Mouse (Mus musculus): ENCODE measurements around the gene Rnf149.
A peak's percentile ranks its signal among the peaks of the same experiment; 100 is the strongest.

The Rnf149 gene

DNA sequence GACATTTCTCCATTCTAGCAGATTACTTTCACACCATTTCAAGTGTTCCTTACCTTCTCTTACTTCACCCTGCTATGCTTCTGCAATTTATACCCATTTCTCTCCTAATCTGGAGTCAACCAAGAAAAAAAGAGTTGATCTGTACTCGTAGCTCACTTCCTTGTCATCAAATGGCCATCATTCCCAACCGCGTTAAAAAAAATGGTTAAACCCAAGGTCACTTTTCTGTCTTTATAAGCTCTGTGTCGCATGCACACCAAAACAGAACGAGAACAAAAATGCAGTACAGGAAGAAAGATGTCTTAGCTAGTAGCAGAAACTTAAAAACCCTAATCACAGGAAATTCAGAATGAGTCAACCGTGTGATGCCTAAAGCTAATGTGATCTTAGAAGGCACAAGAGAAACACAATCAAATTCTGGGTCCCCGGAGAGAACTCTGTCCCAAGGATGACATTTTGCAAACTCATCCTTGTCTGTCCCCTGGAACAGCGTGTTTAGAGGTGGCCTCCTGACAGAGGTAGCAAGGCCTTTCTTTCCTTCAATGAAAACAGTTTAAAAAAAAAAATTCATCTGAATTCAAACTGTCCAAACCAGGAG, 1.3 kb downstream of the Rnf149 start:
- DNase-seq (ENCODE audit: low read depth): peak; percentile 70

DNA sequence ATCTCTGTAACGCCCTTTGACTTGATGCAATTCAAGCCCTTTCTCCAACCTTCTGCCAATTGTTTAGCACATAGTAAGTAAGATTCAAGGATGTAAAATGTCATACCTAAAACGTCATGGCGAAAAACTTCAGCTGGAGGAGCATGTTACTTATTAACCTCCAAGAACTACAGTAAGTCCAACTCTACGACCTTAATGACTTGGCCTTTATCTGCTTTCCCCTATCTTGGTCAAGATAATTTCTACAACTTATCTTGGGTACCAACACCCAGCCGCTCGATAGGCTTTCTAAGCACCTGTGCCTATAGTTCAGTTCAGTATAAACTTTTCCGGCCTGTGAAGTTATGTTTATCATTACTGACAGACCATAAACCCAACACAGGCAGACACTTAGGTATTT, 3.3 kb downstream of the Rnf149 start:
- no peak for DNase-seq (ENCODE audit: low read depth)

DNA sequence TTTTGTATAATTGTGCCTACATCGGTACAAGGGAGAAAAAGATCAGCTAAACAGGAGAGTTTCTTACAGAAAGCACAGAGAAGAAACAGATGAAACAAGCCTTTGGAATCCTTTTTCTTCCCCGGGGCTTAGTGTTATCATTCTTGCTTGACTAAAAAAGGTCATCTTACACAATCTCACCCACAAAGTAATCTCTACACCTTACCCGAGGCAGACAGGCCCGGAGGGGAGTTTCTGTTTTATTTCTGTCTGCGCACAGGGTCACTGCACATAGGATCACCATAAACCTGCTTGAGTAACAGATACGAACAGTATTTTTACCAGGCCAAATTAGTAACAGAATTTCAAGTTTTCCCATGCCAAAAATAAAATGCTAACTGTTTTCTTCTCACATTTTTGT, 5.6 kb downstream of the Rnf149 start:
- DNase-seq (ENCODE audit: low read depth): no peak

DNA sequence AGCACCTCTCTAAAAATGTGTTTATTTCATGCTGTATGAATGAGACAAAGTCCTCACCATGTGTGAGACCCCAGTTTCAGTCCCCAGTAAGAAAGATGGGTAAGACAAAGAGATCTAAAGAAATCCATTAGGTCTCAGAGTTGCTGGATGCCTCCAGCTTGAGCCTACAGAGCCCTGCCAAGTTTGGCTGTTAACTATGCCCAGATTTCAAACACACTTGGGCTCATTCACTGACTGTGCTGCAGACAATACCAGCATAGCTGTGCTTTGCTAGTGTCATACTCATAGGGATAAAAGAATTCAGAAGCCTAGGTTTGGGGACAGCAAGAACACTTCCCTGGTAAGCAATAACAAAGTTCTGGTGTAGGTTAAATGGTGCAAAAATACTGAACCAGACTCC, 9.1 kb downstream of the Rnf149 start:
- no peak for DNase-seq (ENCODE audit: low read depth)

DNA sequence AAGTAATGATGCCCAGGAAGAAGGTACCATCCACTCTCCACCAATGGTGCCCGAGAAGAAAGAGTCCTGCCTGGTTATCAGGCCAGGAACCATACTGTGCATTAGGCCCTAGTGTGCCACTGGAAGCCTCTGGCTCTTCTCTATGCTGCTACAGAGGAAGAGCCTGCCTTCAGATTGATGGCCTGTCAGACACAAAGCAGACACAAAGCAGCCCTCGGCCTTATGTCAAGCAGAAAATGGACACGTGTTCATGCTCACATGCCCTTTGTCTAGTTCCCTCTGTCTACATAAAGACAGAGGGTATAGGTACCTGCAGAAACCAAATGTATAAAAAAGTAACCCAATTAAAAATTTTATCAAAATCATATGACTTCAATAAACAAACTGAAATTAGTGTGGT, 12.6 kb downstream of the Rnf149 start:
- no peak for DNase-seq (ENCODE audit: low read depth)

DNA sequence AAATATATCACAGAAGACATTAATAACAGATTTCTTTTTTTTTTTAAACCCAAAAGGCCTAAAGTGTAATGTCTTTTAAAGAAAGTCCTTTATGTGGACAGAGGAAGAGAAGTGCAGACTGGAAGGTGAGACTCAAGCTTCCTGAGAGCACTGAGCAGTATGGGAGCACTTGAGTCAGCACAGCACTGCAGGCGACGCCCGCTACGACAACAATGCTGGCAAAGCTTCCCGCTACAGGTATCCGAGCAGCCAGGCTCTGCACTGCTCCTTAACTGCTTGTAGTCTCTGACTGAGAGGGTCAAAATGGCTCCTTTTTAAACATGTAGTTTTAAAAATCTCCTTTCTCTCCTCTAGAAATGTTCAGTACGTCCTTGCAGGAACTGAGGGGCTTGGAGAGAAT, 14.0 kb downstream of the Rnf149 start:
- no peak for DNase-seq (ENCODE audit: low read depth)

DNA sequence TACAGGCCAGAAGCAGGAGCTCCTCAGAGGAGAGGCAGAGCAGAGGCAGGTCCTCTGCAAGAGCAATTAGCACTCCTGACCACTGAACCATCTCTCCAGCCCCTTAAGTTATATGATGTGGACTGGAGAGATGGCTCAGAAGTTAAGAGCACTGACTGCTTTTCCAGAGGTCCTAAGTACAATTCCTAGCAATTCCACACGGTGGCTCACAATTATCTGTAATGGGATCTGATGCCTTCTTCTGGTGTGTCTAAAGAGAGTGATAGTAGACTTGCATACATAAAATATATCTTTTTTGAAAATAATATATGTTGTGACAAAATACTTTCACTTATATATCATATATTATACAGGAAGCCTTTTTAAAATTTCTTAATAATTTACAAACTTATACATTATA, 15.3 kb downstream of the Rnf149 start:
- no peak for DNase-seq (ENCODE audit: low read depth)

DNA sequence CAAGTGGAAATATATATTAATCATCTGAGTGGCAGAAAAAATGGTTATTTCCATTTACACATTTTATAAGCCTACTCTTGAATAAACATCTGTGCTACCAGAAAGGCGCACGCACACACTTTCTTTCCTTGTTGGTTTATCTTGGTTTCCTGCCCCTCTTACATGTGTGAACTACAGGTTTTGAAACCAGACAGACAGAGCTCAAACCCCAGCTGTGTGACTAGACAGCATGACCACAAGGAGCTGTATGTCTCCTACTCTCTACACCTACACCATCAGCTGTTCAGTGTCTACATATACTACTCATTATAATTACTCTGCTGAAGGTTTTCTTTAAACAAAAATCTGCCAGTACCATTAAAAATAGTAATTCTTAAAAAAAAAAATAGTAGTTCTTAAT, 18.2 kb downstream of the Rnf149 start:
- DNase-seq (ENCODE audit: low read depth): peak; percentile 65

DNA sequence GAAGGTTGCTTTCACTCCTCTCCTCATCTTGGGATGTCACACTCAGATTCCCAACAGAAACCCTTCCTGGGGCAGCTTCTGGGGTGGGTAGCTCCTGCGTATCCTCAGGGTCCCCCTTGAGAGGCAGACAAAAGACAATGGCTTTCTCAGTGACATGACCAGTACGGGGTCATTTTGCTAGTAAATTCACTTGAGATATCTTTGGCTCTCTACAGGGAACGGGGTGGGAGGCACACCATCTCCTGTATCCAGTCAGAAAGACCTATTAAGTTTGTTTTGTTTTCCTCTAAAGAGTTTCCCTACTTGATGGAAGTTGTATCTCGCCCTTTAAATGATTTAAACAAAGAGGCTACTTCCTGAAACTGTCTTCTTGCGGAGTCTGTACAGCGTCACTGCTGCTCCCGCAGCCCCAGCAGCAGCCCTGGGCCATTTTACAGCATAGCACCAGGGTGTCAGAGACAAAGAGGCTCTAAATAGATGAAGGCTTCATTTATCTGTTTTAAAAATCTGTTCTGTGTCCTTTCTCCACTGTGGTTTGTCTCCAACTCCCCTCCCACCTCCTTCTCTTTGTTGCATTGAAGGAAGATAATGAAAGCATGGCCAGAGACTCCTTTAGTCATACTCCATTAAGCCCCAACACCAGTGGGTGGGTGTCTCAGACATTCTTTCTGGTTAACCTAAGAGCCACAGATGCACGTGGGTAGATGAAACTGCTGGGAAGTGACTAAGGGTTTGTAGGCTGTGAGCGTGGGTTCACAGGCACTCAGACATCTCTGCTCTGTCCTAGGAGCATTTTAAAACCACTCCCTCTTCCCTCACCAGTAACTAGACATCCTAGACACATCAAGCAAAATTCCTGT, 21.4 kb downstream of the Rnf149 start:
- peak; percentile 68 for DNase-seq (ENCODE audit: low read depth)

DNA sequence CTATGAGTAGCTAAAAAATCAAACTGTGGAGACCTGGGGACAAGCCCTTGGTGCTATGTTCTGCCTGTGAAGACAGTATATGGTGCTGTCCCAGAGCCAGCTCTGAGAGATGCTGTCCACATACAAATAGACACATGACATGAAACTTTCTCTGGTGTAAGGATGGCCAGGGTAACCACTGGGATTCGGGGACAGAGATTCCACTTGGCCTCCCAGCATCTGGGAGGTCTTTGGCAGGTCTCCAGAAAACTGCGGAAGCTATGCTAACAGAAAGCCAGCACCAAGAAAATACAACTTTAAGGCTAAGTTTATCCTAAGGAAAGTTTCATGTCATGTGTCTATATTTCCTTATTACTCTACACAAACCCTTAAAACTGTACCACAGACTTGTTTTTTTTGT, 27.4 kb downstream of the Rnf149 start:
- no peak for DNase-seq (ENCODE audit: low read depth)

DNA sequence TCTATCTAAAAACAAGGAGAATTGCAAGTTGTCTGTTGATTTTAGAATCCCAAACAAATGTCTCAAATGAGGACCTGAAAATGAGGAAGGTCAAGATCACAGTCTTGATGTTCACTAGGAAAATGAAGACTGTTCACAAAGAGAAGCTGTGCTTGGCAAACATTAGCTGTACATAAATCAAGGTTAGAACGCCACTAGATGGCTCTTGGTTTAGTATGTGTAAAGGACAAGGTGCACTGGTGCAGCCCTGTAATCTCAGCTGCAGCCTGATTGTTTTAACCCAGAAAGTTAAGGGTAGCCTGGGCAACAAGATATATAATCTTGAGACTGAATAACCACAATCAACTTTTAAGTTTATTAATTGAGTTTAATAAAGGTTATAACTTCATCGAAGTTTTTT, 30.0 kb downstream of the Rnf149 start:
- DNase-seq (ENCODE audit: low read depth): peak; percentile 50

DNA sequence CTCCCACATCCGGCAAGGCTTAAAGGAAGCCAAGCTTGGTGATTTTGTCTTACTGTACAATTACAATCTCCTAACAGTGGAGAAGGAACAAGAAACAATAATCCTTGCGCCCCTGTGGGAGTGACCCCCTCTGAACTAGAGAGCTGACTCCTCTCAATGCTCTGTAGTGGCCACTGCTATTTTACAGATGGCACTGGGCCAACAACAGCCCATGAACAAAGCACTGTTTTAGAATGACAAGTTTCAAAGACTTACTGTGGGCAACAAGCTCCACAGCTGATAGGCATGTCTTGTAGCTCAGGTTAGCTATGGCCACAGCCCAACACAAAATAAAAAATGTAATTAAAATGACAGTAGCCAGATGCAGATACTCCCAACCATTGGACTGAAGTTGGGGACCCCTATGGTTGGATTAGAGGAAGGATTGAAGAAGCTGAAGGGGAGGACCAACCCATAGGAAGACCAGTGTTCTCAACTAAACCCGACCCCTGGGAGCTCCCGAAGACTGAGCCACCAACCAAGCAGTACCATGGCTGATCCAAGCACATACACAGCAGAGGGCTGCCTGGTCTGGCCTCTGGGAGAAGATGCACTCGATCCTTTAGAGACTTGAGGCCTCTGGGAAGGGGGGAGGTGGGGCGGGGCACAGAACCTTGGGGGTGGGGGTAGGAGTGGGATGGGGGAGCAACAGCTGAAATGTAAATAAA, 30.9 kb downstream of the Rnf149 start:
- peak; percentile 32 for DNase-seq (ENCODE audit: low read depth)

DNA sequence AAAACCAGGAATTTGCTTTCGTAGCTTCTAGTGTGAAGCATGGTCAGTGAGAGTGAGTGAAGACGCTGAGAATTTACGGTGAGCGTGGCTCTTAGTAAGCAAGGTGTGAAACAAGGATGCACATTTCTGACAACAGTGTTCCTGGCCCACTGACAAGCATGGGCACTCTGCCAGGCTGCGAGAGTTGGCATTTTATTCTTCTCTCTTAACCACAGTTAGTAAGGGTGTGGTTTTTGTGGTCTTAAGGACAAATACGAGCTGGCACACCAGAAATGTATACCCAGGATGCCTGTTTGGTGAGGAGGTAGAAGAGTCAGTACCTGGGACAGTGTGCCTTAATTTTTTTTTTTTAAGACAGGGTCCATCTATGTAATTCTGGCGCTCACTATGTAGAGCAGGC, 31.6 kb downstream of the Rnf149 start:
- DNase-seq (ENCODE audit: low read depth): peak; percentile 90

DNA sequence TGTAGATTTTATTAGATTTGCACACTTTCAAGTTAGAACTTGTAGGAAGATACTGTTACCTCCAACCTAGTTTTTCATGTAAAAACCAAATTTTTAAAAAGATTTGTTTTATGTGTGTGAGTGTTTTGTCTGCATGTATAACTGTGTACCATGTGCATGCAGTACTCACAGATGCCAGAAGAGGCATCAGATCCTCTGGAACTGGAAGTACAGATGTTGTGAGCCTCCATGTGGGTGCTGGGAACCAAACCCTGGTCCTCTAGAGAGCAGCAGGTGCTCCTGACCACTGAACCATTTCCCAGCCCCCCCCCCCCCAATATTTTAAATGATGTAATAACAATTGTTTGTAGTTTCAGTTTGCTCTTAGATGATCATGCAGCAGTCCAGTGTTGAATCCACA, 36.6 kb downstream of the Rnf149 start:
- no peak for DNase-seq (ENCODE audit: low read depth)

DNA sequence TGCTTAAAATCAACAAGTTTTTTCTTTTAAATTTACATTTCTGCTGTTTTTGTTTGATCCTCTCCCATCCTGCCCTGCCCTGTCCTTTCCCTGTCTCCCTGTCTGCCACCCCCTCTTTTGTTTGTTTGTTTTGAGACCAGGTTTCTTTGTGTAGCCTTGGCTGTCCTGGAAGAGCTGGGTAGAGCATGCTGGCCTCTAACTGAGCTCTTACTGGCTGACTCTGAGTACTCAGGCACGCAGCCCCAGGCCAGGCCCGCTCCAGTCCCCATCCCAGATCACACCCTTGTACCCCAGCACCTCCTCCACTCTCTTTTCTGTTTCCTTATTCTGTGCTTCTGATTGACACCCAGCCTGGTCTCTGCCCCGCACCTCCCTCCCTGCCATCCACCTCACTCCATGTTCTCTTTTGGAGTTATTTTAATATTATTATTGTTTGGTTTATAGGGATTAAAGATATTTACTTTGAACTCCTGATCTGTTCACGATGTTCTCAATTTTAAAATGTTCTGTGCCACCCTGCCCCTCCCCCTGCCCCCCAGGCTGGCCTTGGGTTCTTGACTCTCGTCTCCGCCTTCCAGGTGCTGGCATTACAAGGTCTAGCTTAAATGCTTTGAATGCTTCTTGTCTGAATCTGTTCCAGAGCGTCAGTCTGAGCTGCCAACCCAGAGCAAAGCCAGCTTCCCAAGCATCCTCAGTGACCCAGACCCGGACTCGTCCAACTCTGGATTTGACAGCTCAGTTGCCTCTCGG, 39.4 kb downstream of the Rnf149 start:
- no peak for DNase-seq (ENCODE audit: low read depth)

DNA sequence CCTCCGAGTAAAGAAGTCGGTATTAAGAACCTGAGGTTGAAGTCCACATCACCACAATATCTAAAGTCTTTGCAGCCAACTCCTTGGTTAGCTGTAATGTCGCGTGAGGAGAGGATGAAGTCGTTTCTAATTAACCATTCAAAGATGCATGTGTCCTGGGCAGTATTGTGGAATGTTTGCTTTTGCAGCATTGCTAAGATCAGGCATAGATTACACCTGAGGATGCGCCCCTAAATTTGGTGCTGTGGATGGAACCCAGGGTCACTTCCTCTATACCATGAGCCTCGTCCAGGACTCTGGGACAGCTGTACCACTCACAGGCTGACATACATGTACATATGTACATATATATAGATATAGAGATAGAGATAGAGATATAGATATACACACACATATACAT, 40.5 kb downstream of the Rnf149 start:
- no peak for DNase-seq (ENCODE audit: low read depth)

DNA sequence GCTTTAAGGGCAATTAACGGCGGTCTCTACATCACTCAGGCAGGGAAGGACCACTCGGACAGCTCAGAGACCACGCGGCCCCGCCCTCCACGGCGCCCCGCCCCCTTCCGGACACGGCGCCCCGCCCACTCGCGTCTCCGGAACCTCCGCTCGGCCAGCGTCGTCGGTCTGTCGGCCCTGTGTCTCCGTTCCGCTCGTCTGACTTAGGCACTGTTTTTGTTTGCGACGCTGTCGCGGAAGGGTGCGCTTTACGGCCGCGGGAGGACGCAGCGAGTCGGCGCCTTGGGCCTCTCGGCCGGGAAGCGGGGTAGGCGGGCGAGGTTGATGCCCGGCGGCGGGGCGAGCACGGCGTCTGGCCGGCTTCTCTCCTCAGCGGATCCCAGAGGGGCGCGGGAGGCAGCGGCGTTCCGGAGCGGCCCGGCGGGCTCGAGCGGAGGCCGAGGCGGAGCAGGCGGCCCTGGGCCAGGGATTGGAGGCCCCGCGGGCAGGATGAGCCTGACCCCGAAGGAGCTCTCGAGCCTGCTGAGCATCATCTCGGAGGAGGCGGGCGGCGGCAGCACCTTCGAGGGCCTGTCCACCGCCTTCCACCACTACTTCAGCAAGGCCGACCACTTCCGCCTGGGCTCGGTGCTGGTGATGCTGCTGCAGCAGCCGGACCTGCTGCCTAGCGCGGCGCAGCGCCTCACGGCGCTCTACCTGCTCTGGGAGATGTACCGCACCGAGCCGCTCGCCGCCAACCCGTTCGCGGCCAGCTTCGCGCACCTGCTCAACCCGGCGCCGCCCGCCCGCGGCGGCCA, 41.5 kb downstream of the Rnf149 start:
- DNase-seq (ENCODE audit: low read depth): peak; percentile 98

DNA sequence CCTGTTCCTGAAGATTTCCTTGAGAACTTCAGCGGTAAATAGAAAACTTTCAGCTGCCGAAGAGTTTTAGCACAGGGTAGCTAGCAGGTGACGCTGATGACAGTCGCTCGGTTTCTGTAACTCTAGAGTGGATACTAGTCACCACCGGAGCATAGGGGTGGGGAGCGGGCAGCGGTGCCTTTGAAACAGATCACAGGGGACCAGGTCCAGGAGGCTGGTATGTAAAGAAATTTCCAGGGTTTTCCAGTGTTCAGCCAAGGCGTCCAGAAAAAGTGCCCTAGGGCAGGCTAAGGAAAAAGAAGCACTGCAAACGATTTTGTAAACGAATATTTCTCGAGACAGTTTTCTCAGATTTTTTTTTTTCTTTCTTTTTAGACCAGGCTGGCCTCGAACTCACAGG, 42.4 kb downstream of the Rnf149 start, which contains the start of gene Cnot11:
Cnot11 (plus strand) TSS at position 162 of the 400 bp plus-strand sequence.
- DNase-seq (ENCODE audit: low read depth): no peak

DNA sequence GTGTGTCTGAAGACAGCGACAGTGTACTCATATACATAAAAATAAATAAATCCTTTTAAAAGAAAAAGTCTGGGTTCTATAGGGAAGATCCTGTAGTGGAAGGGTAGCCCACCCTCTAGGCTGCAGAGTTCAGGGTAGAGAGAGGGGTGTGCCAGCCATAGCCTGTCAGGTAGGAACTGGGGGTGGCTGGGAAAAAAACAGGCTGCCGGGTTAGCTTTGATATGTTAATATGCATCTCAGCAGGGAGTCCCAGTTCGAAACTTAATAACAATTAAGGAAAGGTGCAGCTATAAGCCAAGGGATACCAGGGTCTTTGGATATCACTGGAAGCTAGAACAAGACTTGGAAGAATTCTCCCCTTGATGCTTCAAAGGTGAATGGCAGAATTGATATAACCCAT, 43.3 kb downstream of the Rnf149 start:
- DNase-seq (ENCODE audit: low read depth): no peak

DNA sequence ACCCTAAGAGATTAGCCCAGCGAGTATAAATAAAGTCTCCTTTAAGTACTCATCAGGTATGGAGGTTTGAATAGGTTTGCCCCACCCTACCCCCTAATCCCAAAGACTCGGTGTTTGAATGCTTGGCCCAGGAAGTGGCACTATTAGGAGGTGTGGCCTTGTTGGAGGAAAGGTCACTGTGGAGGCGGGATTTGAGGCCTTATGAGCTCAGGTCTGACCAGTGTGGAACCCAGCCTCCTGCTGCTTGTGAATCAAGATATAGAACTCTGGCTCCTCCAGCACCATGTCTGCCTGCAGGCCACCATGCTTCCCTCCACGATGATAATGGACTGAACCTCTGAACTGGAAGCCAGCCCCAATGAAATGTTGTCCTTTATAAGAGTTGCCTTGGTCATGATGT, 46.2 kb downstream of the Rnf149 start:
- DNase-seq (ENCODE audit: low read depth): peak; percentile 23

DNA sequence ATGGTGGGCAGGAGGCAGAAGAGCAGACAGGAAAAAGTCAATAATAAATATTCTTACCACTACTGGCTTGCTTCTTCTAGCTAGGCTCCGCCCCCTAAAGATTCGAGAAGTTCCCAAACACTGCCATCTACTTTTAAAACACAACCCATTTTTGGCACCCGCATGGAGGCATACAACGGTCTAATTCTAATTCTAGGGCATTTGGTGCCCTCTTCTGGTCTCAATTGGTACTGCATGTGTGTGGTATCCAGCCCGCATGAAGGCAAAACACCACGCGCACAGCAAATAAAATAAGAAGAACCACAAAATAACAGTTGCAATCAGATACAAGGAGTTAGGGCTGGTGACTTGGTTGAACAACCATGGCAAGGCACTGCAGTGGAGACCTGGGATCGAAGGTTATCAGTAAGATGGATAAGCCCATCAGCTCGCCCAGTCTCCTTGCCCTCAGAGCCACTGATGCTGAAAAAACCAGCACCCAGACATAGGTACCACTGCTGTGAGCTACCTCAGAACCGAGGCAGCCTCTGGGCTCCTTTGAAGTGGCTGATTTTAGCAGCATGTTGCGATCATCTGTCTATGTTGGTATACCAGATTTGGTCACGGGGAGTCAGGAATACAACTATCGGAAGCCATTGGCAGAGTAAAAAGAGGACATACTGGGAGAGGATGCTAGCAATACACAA, 46.8 kb downstream of the Rnf149 start:
- peak; percentile 91 for DNase-seq (ENCODE audit: low read depth)

All from 416B (cell line).